Mouse (Mus musculus) embryonic facial prominence, embryonic 11.5 days (tissue): Measurements from ENCODE around the gene Slc30a7. TPM values are rescaled to one million over a fixed set of nuclear protein-coding genes. Genes with fewer than 3 reads are reported as not detected.

ENCODE experiments used
- ATAC-seq: fragments of 200-750 bp; cut with Nextera tagmentation; replicated peaks from 2 replicates; pipeline ENCODE4 v1.8.0; 2017; ENCODE audit warnings: low read depth; ENCODE audit not compliant: insufficient number of reproducible peaks, low FRiP score, low TSS enrichment
- DNase-seq: peaks from one replicate; pipeline ENCODE4 v3.0.0-alpha.2; 2015; ENCODE audit warnings: low spot score
- H3K27ac ChIP-seq: fragments of 300-500 bp; sonication (generic); replicated peaks from 2 replicates; pipeline ENCODE4 v1.5.1; 2014; ENCODE audit warnings: mild to moderate bottlenecking, low read depth, low read length, control low read depth
- H3K27me3 ChIP-seq: fragments of 300-500 bp; sonication (generic); 2 replicates; pipeline ENCODE4 v1.6.1; 2014; ENCODE audit warnings: mild to moderate bottlenecking, low read length, moderate library complexity, mixed read lengths; ENCODE audit not compliant: control insufficient read depth, insufficient read depth
- H3K36me3 ChIP-seq: fragments of 300-500 bp; sonication (generic); replicated peaks from 2 replicates; pipeline ENCODE4 v1.6.1; 2014; ENCODE audit warnings: low read depth, mild to moderate bottlenecking, low read length, moderate library complexity, mixed read lengths; ENCODE audit not compliant: control insufficient read depth, insufficient read depth
- H3K4me1 ChIP-seq: fragments of 300-500 bp; sonication (generic); 2 replicates; pipeline ENCODE4 v1.6.1; 2014; ENCODE audit warnings: low read length, mixed read lengths; ENCODE audit not compliant: control insufficient read depth, insufficient read depth
- H3K4me2 ChIP-seq: fragments of 300-500 bp; sonication (generic); 2 replicates; pipeline ENCODE4 v1.6.1; 2014; ENCODE audit warnings: low read depth, mild to moderate bottlenecking, control low read depth, low read length, moderate library complexity
- H3K4me3 ChIP-seq: fragments of 300-500 bp; sonication (generic); 2 replicates; pipeline ENCODE4 v1.5.1; 2014; ENCODE audit warnings: low read depth, low read length, control low read depth
- H3K9ac ChIP-seq: fragments of 300-500 bp; sonication (generic); replicated peaks from 2 replicates; pipeline ENCODE4 v1.6.1; 2014; ENCODE audit warnings: mild to moderate bottlenecking, control low read depth, low read length
- H3K9me3 ChIP-seq: fragments of 300-500 bp; sonication (generic); replicated peaks from 2 replicates; pipeline ENCODE4 v1.6.1; 2016; ENCODE audit warnings: mild to moderate bottlenecking, low read length, inconsistent platforms, mixed read lengths; ENCODE audit not compliant: control insufficient read depth
- WGBS: fragments of 180-500 bp; shearing (Covaris S2); extraction: QIAGEN DNeasy Blood & Tissue Kit; methylation state at CpG from one replicate; pipeline ENCODE4 v1.1.7; 2014; 5-methylcytosine and 5-hydroxymethylcytosine counted together
- polyA plus RNA-seq: library from polyadenylated mRNA; unstranded; fragments of >200 nt; fragmentation: Nextera tagmentation; extraction: Ambion mirVana; gene quantifications from 2 replicates; pipeline ENCODE4 v1.2.1, GENCODE M21; 2014

The Slc30a7 gene
- polyA plus RNA-seq, 1 experiment from 2014 or later, result 35.8 TPM

- Histone ChIP-seq H3K9me3 (no peaks in the 10 kb centered on the region), H3K27me3 (no peaks in the 10 kb centered on the region), H3K4me3 (no peak overlapping the region), H3K4me2 (no peak overlapping the region), H3K4me1 (no peaks in the 10 kb centered on the region), H3K27ac (no peak overlapping the region), H3K9ac (no peak overlapping the region), H3K36me3 (no peaks in the 10 kb centered on the region)
- no peak for ATAC-seq
- WGBS, result 93% methylated on average over 20 of the region's 20 CpGs
- no peak for DNase-seq
Observed at GRCm38 (mm10) chr3:115971045-115971785, 36.0 kb downstream of the Slc30a7 start.

GRCm38 (mm10) chr3:115968745-115969530 lies 38.3 kb downstream of the Slc30a7 start:
- no peaks in the 10 kb centered on the region for H3K4me1 ChIP-seq
- WGBS, result 91% methylated on average over 10 of the region's 10 CpGs
- no peak overlapping the region for H3K4me3 ChIP-seq
- H3K9me3 ChIP-seq, result no peaks in the 10 kb centered on the region
- no peaks in the 10 kb centered on the region for H3K27me3 ChIP-seq
- H3K27ac ChIP-seq, result no peak overlapping the region
- ATAC-seq (no peak), DNase-seq (no peak)
- no peak overlapping the region for H3K9ac ChIP-seq
- no peaks in the 10 kb centered on the region for H3K36me3 ChIP-seq
- H3K4me2 ChIP-seq, result no peak overlapping the region

- DNase-seq (peak; percentile 50), ATAC-seq (peak; percentile 60; the same call in 1 of the 2 replicates)
- no peaks in the 10 kb centered on the region for H3K36me3 ChIP-seq
- no peaks in the 10 kb centered on the region for H3K4me1 ChIP-seq
- H3K9me3 ChIP-seq, result no peaks in the 10 kb centered on the region
- H3K27ac ChIP-seq, result no peak overlapping the region
- H3K9ac ChIP-seq, result no peak overlapping the region
- no peaks in the 10 kb centered on the region for H3K27me3 ChIP-seq
- 42% methylated on average over 5 of the region's 5 CpGs for WGBS
- no peak overlapping the region for H3K4me2 ChIP-seq
- H3K4me3 ChIP-seq, result no peak overlapping the region
Observed at GRCm38 (mm10) chr3:115964071-115964470, 43.1 kb downstream of the Slc30a7 start.

GRCm38 (mm10) chr3:115963597-115963996 lies 43.6 kb downstream of the Slc30a7 start:
- no peak for ATAC-seq
- H3K27ac ChIP-seq, result no peak overlapping the region
- H3K9me3 ChIP-seq, result no peaks in the 10 kb centered on the region
- no peak overlapping the region for H3K9ac ChIP-seq
- no peak overlapping the region for H3K4me2 ChIP-seq
- no peak overlapping the region for H3K4me3 ChIP-seq
- no peaks in the 10 kb centered on the region for H3K36me3 ChIP-seq
- WGBS, result 83% methylated on average over 1 of the region's 1 CpGs
- DNase-seq, result no peak
- no peaks in the 10 kb centered on the region for H3K4me1 ChIP-seq
- no peaks in the 10 kb centered on the region for H3K27me3 ChIP-seq

DNA sequence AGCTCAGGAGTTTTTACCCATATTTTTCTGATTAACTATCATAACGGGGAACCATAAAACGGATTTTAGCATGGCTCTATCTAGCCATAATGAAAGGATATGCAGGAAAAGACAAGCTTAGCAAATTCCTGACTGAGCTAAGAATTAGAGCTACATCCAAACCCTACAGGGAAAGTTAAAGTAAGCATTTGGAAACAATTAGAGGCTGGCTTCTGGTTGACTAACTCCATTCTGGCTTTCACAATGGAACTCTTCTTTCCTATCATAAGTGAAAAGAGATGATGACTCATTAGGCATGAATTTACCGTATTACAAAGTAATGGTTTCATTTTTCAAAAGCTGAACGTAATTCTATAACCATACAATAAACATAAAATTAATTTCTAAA lies 45.2 kb downstream of the Slc30a7 start:
- 32% methylated on average over 4 of the region's 4 CpGs for WGBS

DNA sequence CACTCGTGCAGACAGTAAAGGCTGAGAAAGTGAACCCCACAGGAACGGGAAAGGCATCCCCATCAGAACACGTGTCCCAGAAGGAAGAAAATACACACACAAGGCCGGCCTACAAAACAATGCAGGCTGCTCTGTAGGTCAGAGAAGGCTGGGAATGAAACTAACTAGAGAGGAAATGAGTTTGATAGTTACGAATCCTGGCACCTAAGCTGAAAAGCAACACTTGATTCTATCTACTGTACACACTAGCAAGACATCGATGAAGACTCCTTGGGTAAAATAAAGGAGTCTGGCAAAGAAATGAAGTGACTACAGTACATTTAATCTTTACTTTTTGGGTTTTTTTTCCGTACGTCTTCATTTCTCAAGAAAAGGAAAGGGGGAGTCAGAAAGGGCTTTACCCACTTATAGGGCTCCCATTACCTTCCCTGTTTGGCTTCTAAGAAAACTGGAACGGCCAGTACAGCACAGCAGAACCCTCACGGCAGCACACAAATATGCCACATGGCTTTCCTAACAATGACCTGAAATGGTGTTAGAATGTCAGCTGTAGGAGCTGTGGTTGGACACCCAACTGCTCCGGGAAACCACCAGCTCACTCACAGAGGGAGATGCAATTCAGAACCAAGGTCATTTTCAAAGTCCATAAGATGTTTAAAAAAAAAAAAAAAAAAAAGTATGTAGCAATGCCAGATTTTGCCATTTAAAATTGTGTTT lies 45.7 kb downstream of the Slc30a7 start:
- H3K9ac ChIP-seq, result no peak overlapping the region
- H3K27me3 ChIP-seq, result no peaks in the 10 kb centered on the region
- H3K9me3 ChIP-seq, result no peaks in the 10 kb centered on the region
- H3K27ac ChIP-seq, result no peak overlapping the region
- peak; percentile 34 for DNase-seq
- WGBS, result 56% methylated on average over 11 of the region's 11 CpGs
- H3K4me3 ChIP-seq, result no peak overlapping the region
- no peak overlapping the region for H3K4me2 ChIP-seq
- H3K4me1 ChIP-seq, result no peaks in the 10 kb centered on the region
- no peak for ATAC-seq
- H3K36me3 ChIP-seq, result no peaks in the 10 kb centered on the region; the same call in 1 of the 2 replicates

More for the DNA sequence above, 45.2 kb downstream of the Slc30a7 start:
- Histone ChIP-seq H3K4me1 (no peaks in the 10 kb centered on the region), H3K27me3 (no peaks in the 10 kb centered on the region), H3K4me3 (no peak overlapping the region), H3K36me3 (no peaks in the 10 kb centered on the region; the same call in 1 of the 2 replicates), H3K9me3 (no peaks in the 10 kb centered on the region), H3K9ac (no peak overlapping the region), H3K4me2 (no peak overlapping the region), H3K27ac (no peak overlapping the region)
- DNase-seq, result peak; percentile 76
- peak; percentile 70; the same call in 1 of the 2 replicates for ATAC-seq

DNA sequence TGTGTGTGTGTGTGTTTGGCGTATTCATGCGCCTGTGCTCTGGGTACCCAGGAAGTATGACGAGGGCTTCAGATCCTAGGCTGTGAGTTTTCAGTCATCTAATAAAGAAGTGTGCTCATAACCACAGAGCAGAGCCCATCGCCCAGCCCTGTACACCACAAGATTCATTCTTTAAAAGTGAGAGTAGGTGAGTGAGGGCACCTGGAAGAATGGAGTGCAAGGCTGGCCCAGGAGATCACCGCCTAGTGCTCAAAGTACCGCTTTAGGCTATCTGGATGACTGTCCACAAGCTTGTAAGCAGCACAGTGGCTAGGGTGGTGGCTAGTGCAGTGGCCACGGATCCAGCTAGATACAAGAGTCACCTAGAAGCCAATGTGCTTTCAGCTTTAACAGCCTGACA lies 50.0 kb downstream of the Slc30a7 start:
- Histone ChIP-seq H3K36me3 (no peaks in the 10 kb centered on the region; the same call in 1 of the 2 replicates), H3K4me2 (no peak overlapping the region)
- WGBS, result 94% methylated on average over 7 of the region's 7 CpGs

More for the DNA sequence above, 50.0 kb downstream of the Slc30a7 start:
- Histone ChIP-seq H3K4me1 (no peaks in the 10 kb centered on the region), H3K9me3 (no peaks in the 10 kb centered on the region), H3K9ac (no peak overlapping the region), H3K4me3 (no peak overlapping the region), H3K27ac (no peak overlapping the region), H3K27me3 (no peaks in the 10 kb centered on the region)
- ATAC-seq (no peak), DNase-seq (no peak)
